Mouse (Mus musculus) kidney, embryonic 14.5 days (tissue): ENCODE results near the gene Trim68. TPM values are rescaled to one million over a fixed set of nuclear protein-coding genes. Genes with fewer than 3 reads are reported as not detected.
"Not testable (repeated sequence)": the region's sequence is repeated elsewhere in the genome, so short reads cannot be mapped to it uniquely, and the experiment has no call there.

Experiments
- ATAC-seq: fragments of 200-750 bp; cut with Nextera tagmentation; 2 replicates; pipeline ENCODE4 v1.8.0; 2017; ENCODE audit warnings: moderate number of reproducible peaks, mild to moderate bottlenecking, moderate TSS enrichment, moderate library complexity; ENCODE audit not compliant: low FRiP score, low TSS enrichment
- H3K27ac ChIP-seq: fragments of 300-500 bp; sonication (generic); 2 replicates; pipeline ENCODE4 v1.5.1; 2014; ENCODE audit warnings: low read depth, mild to moderate bottlenecking, low read length, moderate library complexity, mixed read lengths
- H3K27me3 ChIP-seq: fragments of 300-500 bp; sonication (generic); 2 replicates; pipeline ENCODE4 v1.6.1; 2014; ENCODE audit warnings: mild to moderate bottlenecking, low read length; ENCODE audit not compliant: control insufficient read depth, insufficient read depth
- H3K36me3 ChIP-seq: fragments of 300-500 bp; sonication (generic); 2 replicates; pipeline ENCODE4 v1.6.1; 2014; ENCODE audit warnings: low read length, mixed read lengths; ENCODE audit not compliant: control insufficient read depth, insufficient read depth
- H3K4me1 ChIP-seq: fragments of 300-500 bp; sonication (generic); 2 replicates; pipeline ENCODE4 v1.6.1; 2014; ENCODE audit warnings: low read length, mixed read lengths; ENCODE audit not compliant: control insufficient read depth, insufficient read depth
- H3K4me2 ChIP-seq: fragments of 300-500 bp; sonication (generic); replicated peaks from 2 replicates; pipeline ENCODE4 v1.6.1; 2014; ENCODE audit warnings: low read depth, mild to moderate bottlenecking, low read length
- H3K4me3 ChIP-seq: fragments of 300-500 bp; sonication (generic); 2 replicates; pipeline ENCODE4 v1.5.1; 2014; ENCODE audit warnings: mild to moderate bottlenecking, low read length
- H3K9ac ChIP-seq: fragments of 300-500 bp; sonication (generic); 2 replicates; pipeline ENCODE4 v1.6.1; 2014; ENCODE audit warnings: low read depth, mild to moderate bottlenecking, low read length, moderate library complexity
- H3K9me3 ChIP-seq: fragments of 300-500 bp; sonication (generic); 2 replicates; pipeline ENCODE4 v1.6.1; 2016; ENCODE audit warnings: low read length; ENCODE audit not compliant: control insufficient read depth
- WGBS: fragments of 180-500 bp; shearing (Covaris S2); extraction: QIAGEN DNeasy Blood & Tissue Kit; methylation state at CpG from one replicate; pipeline ENCODE4 v1.1.7; 2014; 5-methylcytosine and 5-hydroxymethylcytosine counted together
- polyA plus RNA-seq: library from polyadenylated mRNA; unstranded; fragments of >200 nt; fragmentation: Nextera tagmentation; extraction: Ambion mirVana; gene quantifications from 2 replicates; pipeline ENCODE4 v1.2.1, GENCODE M21; 2014

Gene Trim68
- polyA plus RNA-seq, 1 experiment from 2014 or later = 15.4 TPM

- 37% methylated on average over 2 of the region's 2 CpGs for WGBS
- no peak for ATAC-seq
- H3K36me3 ChIP-seq = no peaks in the 10 kb centered on the region
- no peak overlapping the region for H3K4me3 ChIP-seq
- no peak overlapping the region for H3K9ac ChIP-seq
- H3K27me3 ChIP-seq = no peaks in the 10 kb centered on the region
- no peaks in the 10 kb centered on the region for H3K4me1 ChIP-seq
- no peak overlapping the region for H3K4me2 ChIP-seq
- no peaks in the 10 kb centered on the region for H3K9me3 ChIP-seq
- no peak overlapping the region for H3K27ac ChIP-seq
These were observed 21.7 kb downstream of the Trim68 start for GRCm38 (mm10) chr7:102665378-102665777.

DNA sequence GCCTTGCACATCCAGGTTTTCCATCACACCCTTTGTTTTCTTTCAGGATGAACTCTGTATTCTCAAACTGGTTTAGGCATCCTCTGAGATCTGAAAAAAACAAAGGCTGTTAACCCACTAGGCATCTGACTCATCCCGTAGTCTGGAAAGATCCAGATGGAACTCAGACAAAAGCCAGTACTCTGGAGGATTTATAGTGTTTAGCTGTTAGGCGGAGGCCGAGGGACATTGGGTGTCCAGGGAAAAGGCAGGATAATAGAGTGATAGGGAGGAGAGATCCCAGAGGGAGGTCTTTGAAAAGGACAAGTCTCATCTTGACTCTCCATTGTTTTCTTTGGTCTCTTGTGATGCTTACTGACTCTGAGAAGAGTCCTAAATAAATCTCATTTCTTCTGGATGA, 22.5 kb downstream of the Trim68 start, which contains the start of gene Olfr556:
Gene Olfr556, plus strand, starts transcription at position 301 of the 400 bp plus-strand sequence.
- H3K27ac ChIP-seq = no peak within 1 kb of the TSS
- no peaks in the 10 kb centered on the region for H3K27me3 ChIP-seq
- ATAC-seq = no peak
- WGBS = 54% methylated on average over 3 of the region's 3 CpGs
- no peaks in the 10 kb centered on the region for H3K4me1 ChIP-seq
- no peaks in the 10 kb centered on the region for H3K36me3 ChIP-seq
- no peaks in the 10 kb centered on the region for H3K9me3 ChIP-seq
- no peak within 1 kb of the TSS for H3K4me2 ChIP-seq
- no peak within 1 kb of the TSS for H3K4me3 ChIP-seq
- no peak within 1 kb of the TSS for H3K9ac ChIP-seq

GRCm38 (mm10) chr7:102658523-102658922, 28.6 kb downstream of the Trim68 start, which contains the start of gene Olfr555:
Olfr555 (plus strand) TSS chr7:102658823.
- no peak within 1 kb of the TSS for H3K4me3 ChIP-seq
- no peaks in the 10 kb centered on the region for H3K9me3 ChIP-seq
- no peak within 1 kb of the TSS for H3K27ac ChIP-seq
- H3K4me2 ChIP-seq = no peak within 1 kb of the TSS
- no peak for ATAC-seq
- H3K9ac ChIP-seq = no peak within 1 kb of the TSS
- 95% methylated on average over 1 of the region's 1 CpGs for WGBS
- no peaks in the 10 kb centered on the region for H3K4me1 ChIP-seq
- no peaks in the 10 kb centered on the region for H3K36me3 ChIP-seq
- H3K27me3 ChIP-seq = no peaks in the 10 kb centered on the region

GRCm38 (mm10) chr7:102644945-102645344, 42.2 kb downstream of the Trim68 start:
- H3K36me3 ChIP-seq, ATAC-seq, H3K27me3 ChIP-seq, H3K4me3 ChIP-seq, H3K9ac ChIP-seq, H3K9me3 ChIP-seq, H3K4me2 ChIP-seq, H3K27ac ChIP-seq, H3K4me1 ChIP-seq: not testable (repeated sequence)
- 86% methylated on average over 4 of the region's 4 CpGs for WGBS

- 75% methylated on average over 1 of the region's 1 CpGs for WGBS
- Histone ChIP-seq H3K27me3 (no peaks in the 10 kb centered on the region), H3K27ac (no peak within 1 kb of the TSS), H3K4me3 (no peak within 1 kb of the TSS), H3K4me1 (no peaks in the 10 kb centered on the region), H3K9ac (no peak within 1 kb of the TSS), H3K4me2 (no peak within 1 kb of the TSS), H3K9me3 (no peaks in the 10 kb centered on the region), H3K36me3 (no peaks in the 10 kb centered on the region)
- ATAC-seq = no peak
These were observed 49.0 kb downstream of the Trim68 start, which contains the start of gene Olfr554 for GRCm38 (mm10) chr7:102638132-102638531. Olfr554 (plus strand) TSS chr7:102638432.

- Histone ChIP-seq H3K9ac (no peak overlapping the region), H3K27ac (no peak overlapping the region), H3K4me1 (no peaks in the 10 kb centered on the region), H3K4me3 (no peak overlapping the region), H3K9me3 (no peaks in the 10 kb centered on the region), H3K27me3 (no peaks in the 10 kb centered on the region), H3K4me2 (no peak overlapping the region), H3K36me3 (no peaks in the 10 kb centered on the region)
- 38% methylated on average over 3 of the region's 3 CpGs for WGBS
- ATAC-seq = no peak
These were observed 50.5 kb downstream of the Trim68 start for GRCm38 (mm10) chr7:102636665-102637064.

Other genes with a start within 250 kb of the Trim68 start
- gene Rrm1, start 245.6 kb downstream of the Trim68 start, polyA plus RNA-seq = 159 and 198 TPM in 2 replicates
- gene Olfr543, start 205.6 kb downstream of the Trim68 start, polyA plus RNA-seq = 0.63 and 0.80 TPM in 2 replicates
- gene Olfr544, start 199.0 kb downstream of the Trim68 start, polyA plus RNA-seq = 0.10 TPM in 1 of 2 replicates, not detected in the other
- not detected in 2 replicates for gene Olfr545, start 187.8 kb downstream of the Trim68 start, polyA plus RNA-seq
- gene Olfr547, start 152.6 kb downstream of the Trim68 start, polyA plus RNA-seq = not detected in 2 replicates
- not detected in 2 replicates for gene Olfr548-ps1, start 146.4 kb downstream of the Trim68 start, polyA plus RNA-seq
- not detected in 2 replicates for gene Olfr549, start 137.5 kb downstream of the Trim68 start, polyA plus RNA-seq
- 0.68 and 1.5 TPM in 2 replicates for gene Trim21, start 121.8 kb downstream of the Trim68 start, polyA plus RNA-seq
- gene Olfr550, start 115.9 kb downstream of the Trim68 start, polyA plus RNA-seq = not detected in 2 replicates
- not detected in 2 replicates for gene Olfr551, start 95.4 kb downstream of the Trim68 start, polyA plus RNA-seq
- gene Olfr552, start 89.6 kb downstream of the Trim68 start, polyA plus RNA-seq = not detected in 2 replicates
- not detected in 2 replicates for gene Olfr553, start 69.1 kb downstream of the Trim68 start, polyA plus RNA-seq
- gene Olfr554, start 48.9 kb downstream of the Trim68 start, polyA plus RNA-seq = not detected in 2 replicates
- not detected in 2 replicates for gene Olfr555, start 28.5 kb downstream of the Trim68 start, polyA plus RNA-seq
- not detected in 2 replicates for gene Olfr556, start 22.4 kb downstream of the Trim68 start, polyA plus RNA-seq
- not detected in 2 replicates for gene Olfr557, start 8.6 kb upstream of the Trim68 start, polyA plus RNA-seq
- 0.20 and 0.36 TPM in 2 replicates for gene Olfr558, start 14.9 kb upstream of the Trim68 start, polyA plus RNA-seq
- not detected in 2 replicates for gene Olfr33, start 31.7 kb upstream of the Trim68 start, polyA plus RNA-seq
- gene Olfr559, start 40.2 kb upstream of the Trim68 start, polyA plus RNA-seq = not detected in 2 replicates
- not detected in 2 replicates for gene Olfr560, start 72.0 kb upstream of the Trim68 start, polyA plus RNA-seq
- 0.22 and 0.27 TPM in 2 replicates for gene Olfr78, start 72.1 kb upstream of the Trim68 start, polyA plus RNA-seq
- gene Olfr561, start 83.9 kb upstream of the Trim68 start, polyA plus RNA-seq = not detected in 2 replicates
- not detected in 2 replicates for gene Olfr564, start 116.2 kb upstream of the Trim68 start, polyA plus RNA-seq
- gene Olfr566, start 171.4 kb upstream of the Trim68 start, polyA plus RNA-seq = not detected in 2 replicates
- not detected in 2 replicates for gene Olfr568, start 189.8 kb upstream of the Trim68 start, polyA plus RNA-seq
- gene Olfr569, start 203.6 kb upstream of the Trim68 start, polyA plus RNA-seq = not detected in 2 replicates
- gene Olfr570, start 207.2 kb upstream of the Trim68 start, polyA plus RNA-seq = not detected in 2 replicates
- gene Olfr571, start 230.2 kb upstream of the Trim68 start, polyA plus RNA-seq = not detected in 2 replicates
- gene Olfr572, start 237.1 kb upstream of the Trim68 start, polyA plus RNA-seq = not detected in 2 replicates